Mouse (Mus musculus) ES-Bruce4 (cell line): ENCODE results near the gene Myl3. TPM values are rescaled to one million over a fixed set of nuclear protein-coding genes. Genes with fewer than 3 reads are reported as not detected.
A peak's percentile ranks its signal among the peaks of the same experiment; 100 is the strongest.

Experiments used
- H3K27ac ChIP-seq: 2 replicates; pipeline ENCODE4 v1.5.1; 2012; ENCODE audit warnings: low read length, inconsistent platforms; ENCODE audit not compliant: insufficient read depth
- H3K27me3 ChIP-seq: 2 replicates; pipeline ENCODE4 v1.6.1; 2012; ENCODE audit warnings: mild to moderate bottlenecking, low read length, inconsistent platforms; ENCODE audit not compliant: control insufficient read depth, poor library complexity, insufficient read depth, severe bottlenecking
- H3K36me3 ChIP-seq: 2 replicates; pipeline ENCODE4 v1.6.1; 2012; ENCODE audit warnings: inconsistent platforms, mild to moderate bottlenecking, low read length, moderate library complexity; ENCODE audit not compliant: control insufficient read depth, poor library complexity, insufficient read depth, severe bottlenecking
- H3K4me1 ChIP-seq: one replicate; pipeline ENCODE4 v1.8.1; 2011; ENCODE audit warnings: low read length; ENCODE audit not compliant: control insufficient read depth, insufficient read depth
- H3K4me3 ChIP-seq: 2 replicates; pipeline ENCODE4 v1.5.1; 2011; ENCODE audit warnings: low read depth, mild to moderate bottlenecking, low read length
- H3K9ac ChIP-seq: 2 replicates; pipeline ENCODE4 v1.6.1; 2012; ENCODE audit warnings: low read depth, mild to moderate bottlenecking, inconsistent platforms; ENCODE audit not compliant: poor library complexity, severe bottlenecking
- H3K9me3 ChIP-seq: replicated peaks from 2 replicates; pipeline ENCODE4 v1.6.1; 2012; ENCODE audit warnings: mild to moderate bottlenecking, low read length, inconsistent platforms; ENCODE audit not compliant: control insufficient read depth, poor library complexity, insufficient read depth, severe bottlenecking
- CTCF ChIP-seq: IDR thresholded peaks from one replicate; pipeline ENCODE4 v1.8.1; 2011; ENCODE audit warnings: low read depth, low read length
- EP300 ChIP-seq: IDR thresholded peaks from 2 replicates; pipeline ENCODE4 v1.6.1; 2011; ENCODE audit warnings: low read depth, low read length; ENCODE audit not compliant: insufficient read depth
- POLR2A ChIP-seq: IDR thresholded peaks from one replicate; pipeline ENCODE4 v1.8.1; 2011; ENCODE audit warnings: low read length; ENCODE audit not compliant: insufficient read depth
- polyA plus RNA-seq: library from polyadenylated mRNA; stranded (reverse); fragments of >200 nt; gene quantifications from 2 replicates; pipeline ENCODE4 v1.2.4, GENCODE M21; 2011; ENCODE audit warnings: low read depth; ENCODE audit not compliant: missing spikeins, insufficient read depth, insufficient read length

Gene Myl3
- polyA plus RNA-seq, 1 experiment: 4.1 TPM

DNA sequence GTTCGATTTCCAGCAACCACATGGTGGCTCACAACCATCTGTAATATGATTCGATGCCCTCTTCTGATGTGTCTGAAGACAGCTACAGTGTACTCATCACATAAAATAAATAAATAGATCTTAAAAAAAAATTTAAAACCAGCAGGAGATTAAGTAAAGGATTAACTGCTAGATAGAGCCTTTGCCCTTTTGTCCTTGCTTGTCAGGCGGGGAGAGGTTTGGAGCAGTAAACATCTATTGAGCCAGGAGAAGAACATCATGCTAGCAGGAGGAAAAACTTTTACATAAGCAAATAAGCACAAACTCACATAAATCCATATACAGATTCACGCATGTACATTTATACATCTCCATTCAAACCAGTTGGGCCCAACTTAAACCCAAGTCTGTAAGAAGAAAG is 29.1 kb upstream of the Myl3 start:
- no peaks in the 10 kb centered on the region for H3K9me3 ChIP-seq
- H3K27ac ChIP-seq: no peak overlapping the region
- H3K9ac ChIP-seq: no peak overlapping the region
- no peaks in the 10 kb centered on the region for H3K27me3 ChIP-seq
- H3K36me3 ChIP-seq: no peaks in the 10 kb centered on the region
- no peaks in the 10 kb centered on the region for H3K4me1 ChIP-seq
- TF ChIP-seq EP300 (no peak), CTCF (no peak), POLR2A (no peak)
- H3K4me3 ChIP-seq: no peak overlapping the region

DNA sequence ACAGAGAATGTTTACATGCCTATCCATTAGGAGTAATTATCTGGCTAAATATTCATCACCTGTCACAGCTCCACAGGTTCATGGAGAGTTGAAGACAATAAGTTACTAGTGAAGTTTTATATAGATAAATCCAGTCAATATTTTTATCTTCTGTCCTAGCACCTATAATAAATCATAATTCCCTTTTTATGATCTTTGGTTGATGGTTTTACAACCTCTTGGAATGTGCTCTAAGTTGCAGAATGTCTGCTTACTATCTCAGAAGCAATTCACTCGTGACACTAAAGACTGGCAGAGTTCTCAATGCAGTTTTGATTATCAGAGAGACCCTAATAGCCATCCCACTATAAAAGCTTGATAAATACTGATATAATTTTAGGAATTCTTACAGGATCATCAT is 28.3 kb upstream of the Myl3 start:
- TF ChIP-seq EP300 (no peak), CTCF (no peak)
- H3K36me3 ChIP-seq: no peaks in the 10 kb centered on the region
- no peak overlapping the region for H3K4me3 ChIP-seq

DNA sequence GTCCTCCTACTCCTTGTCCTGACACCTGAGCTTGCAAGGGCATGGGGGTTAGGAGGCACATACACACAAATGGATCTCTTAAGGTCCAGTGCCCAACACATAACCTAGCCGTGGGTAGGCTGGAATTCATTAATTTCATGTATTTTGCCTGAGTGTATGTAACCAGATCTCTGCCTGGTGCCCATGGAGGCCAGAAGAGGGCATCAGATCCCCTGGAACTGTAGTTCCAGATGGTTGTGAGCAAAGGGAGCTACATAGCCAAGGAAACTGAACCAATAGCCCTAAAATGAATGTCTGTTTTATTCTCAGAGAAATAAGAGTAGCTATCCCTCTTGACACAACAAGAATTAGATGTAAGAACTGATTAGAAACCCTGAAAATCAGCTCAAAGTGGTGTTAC is 26.2 kb upstream of the Myl3 start:
- Histone ChIP-seq H3K9me3 (no peaks in the 10 kb centered on the region), H3K27me3 (no peaks in the 10 kb centered on the region)
- TF ChIP-seq CTCF (peak; percentile 6), EP300 (no peak)

More for the DNA sequence above, 28.3 kb upstream of the Myl3 start:
- no peaks in the 10 kb centered on the region for H3K27me3 ChIP-seq
- H3K4me1 ChIP-seq: no peaks in the 10 kb centered on the region
- no peak overlapping the region for H3K27ac ChIP-seq
- H3K9ac ChIP-seq: no peak overlapping the region
- no peaks in the 10 kb centered on the region for H3K9me3 ChIP-seq

DNA sequence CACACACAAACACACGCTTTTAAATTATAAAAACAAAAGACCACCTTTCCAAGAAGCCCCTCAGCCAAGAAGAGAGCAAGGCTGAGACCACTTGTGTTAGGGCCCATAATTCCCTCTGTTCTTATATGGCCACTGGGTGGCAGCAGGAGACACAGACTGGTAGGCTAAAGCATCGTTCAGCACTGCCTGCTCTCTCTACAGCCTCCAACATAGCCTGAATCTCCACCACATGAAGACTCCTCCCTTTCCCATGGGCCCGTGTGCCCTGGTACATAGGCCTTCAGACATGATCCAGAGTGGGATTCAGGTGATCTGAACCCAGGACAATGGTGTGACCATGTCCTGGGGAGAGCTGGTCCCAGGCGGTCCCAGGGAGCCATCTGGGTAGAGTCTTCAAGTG is 24.9 kb upstream of the Myl3 start:
- TF ChIP-seq CTCF (peak; percentile 87), EP300 (no peak), POLR2A (no peak)
- H3K27ac ChIP-seq: no peak overlapping the region
- H3K36me3 ChIP-seq: no peaks in the 10 kb centered on the region
- H3K9me3 ChIP-seq: no peaks in the 10 kb centered on the region
- H3K4me3 ChIP-seq: no peak overlapping the region
- no peaks in the 10 kb centered on the region for H3K4me1 ChIP-seq
- H3K9ac ChIP-seq: no peak overlapping the region
- H3K27me3 ChIP-seq: no peaks in the 10 kb centered on the region

More for the DNA sequence above, 26.2 kb upstream of the Myl3 start:
- no peak overlapping the region for H3K9ac ChIP-seq
- H3K36me3 ChIP-seq: no peaks in the 10 kb centered on the region
- no peaks in the 10 kb centered on the region for H3K4me1 ChIP-seq
- H3K27ac ChIP-seq: no peak overlapping the region
- H3K4me3 ChIP-seq: no peak overlapping the region

DNA sequence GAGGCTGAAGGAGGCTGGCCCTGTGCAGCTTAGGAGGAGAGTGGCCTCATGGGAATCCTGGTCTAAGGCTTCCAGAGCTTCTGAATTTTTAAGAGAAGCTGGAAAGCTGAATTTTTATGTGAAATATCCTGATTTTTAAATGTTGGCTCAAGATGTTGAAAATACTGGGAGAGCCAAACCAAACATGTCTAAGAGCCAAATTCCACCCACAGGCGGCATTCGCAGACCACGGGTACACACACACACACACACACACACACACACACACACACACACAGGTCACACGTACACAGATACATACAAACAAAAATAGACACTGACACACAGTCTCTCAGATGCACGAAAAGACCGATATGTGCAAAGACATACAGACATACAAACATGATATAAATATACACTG is 23.6 kb upstream of the Myl3 start:
- no peaks in the 10 kb centered on the region for H3K9me3 ChIP-seq
- no peaks in the 10 kb centered on the region for H3K27me3 ChIP-seq
- H3K4me1 ChIP-seq: no peaks in the 10 kb centered on the region
- no peaks in the 10 kb centered on the region for H3K36me3 ChIP-seq
- H3K27ac ChIP-seq: no peak overlapping the region
- TF ChIP-seq EP300 (no peak), POLR2A (no peak), CTCF (no peak)
- no peak overlapping the region for H3K9ac ChIP-seq
- no peak overlapping the region for H3K4me3 ChIP-seq

DNA sequence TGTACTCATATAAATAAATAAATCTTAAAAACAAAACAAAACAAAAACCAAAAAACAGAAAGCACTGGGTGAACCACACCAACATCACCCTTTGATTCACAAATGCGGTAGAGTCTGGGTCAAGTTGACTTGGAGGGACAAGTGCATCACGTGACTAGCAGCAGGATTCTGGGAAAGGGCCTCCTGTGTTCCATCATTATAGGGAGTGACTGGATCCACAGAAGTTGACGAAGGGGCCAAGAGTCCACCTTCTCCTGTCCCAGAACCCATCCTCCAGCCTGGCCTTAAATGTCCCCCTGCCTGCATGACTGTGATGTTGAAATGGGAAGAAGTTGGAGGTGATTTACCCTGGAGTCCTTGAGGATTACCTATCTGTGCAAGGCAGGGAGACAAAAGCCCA is 22.9 kb upstream of the Myl3 start:
- Histone ChIP-seq H3K9ac (no peak overlapping the region), H3K4me1 (no peaks in the 10 kb centered on the region), H3K27me3 (no peaks in the 10 kb centered on the region), H3K4me3 (no peak overlapping the region), H3K27ac (no peak overlapping the region), H3K36me3 (no peaks in the 10 kb centered on the region), H3K9me3 (no peaks in the 10 kb centered on the region)
- TF ChIP-seq CTCF (no peak), POLR2A (no peak), EP300 (no peak)
